Mouse (Mus musculus): Measurements from ENCODE around the gene Tnfaip6.

GRCm38 (mm10) chr2:51991447-51991846 is 46.4 kb upstream of the Tnfaip6 start:
- no peak for TF ChIP-seq CTCF (IDR thresholded peaks at IDR 0.05; ENCODE audit: low read depth)
- TF ChIP-seq EP300 (IDR thresholded peaks at IDR 0.05; ENCODE audit: low read depth), result no peak
